Mouse (Mus musculus) hindbrain, embryonic 16.5 days (tissue): ENCODE measurements around the gene Ccna1. TPM values are rescaled to one million over a fixed set of nuclear protein-coding genes. Genes with fewer than 3 reads are reported as not detected.
A peak's percentile ranks its signal among the peaks of the same experiment; 100 is the strongest.

Experiments used
- ATAC-seq: fragments of 200-750 bp; cut with Nextera tagmentation; 2 replicates; pipeline ENCODE4 v1.8.0; 2017; ENCODE audit warnings: moderate TSS enrichment, moderate library complexity
- H3K27ac ChIP-seq: fragments of 300-500 bp; sonication (generic); 2 replicates; pipeline ENCODE4 v1.5.1; 2014; ENCODE audit warnings: low read depth, mild to moderate bottlenecking, control low read depth, low read length, moderate library complexity
- H3K27me3 ChIP-seq: fragments of 300-500 bp; sonication (generic); replicated peaks from 2 replicates; pipeline ENCODE4 v1.6.1; 2014; ENCODE audit warnings: low read length; ENCODE audit not compliant: control insufficient read depth, insufficient read depth
- H3K36me3 ChIP-seq: fragments of 300-500 bp; sonication (generic); 2 replicates; pipeline ENCODE4 v1.6.1; 2014; ENCODE audit warnings: mild to moderate bottlenecking, low read length, moderate library complexity, mixed read lengths; ENCODE audit not compliant: control insufficient read depth, insufficient read depth
- H3K4me1 ChIP-seq: fragments of 300-500 bp; sonication (generic); 2 replicates; pipeline ENCODE4 v1.6.1; 2014; ENCODE audit warnings: low read depth, low read length; ENCODE audit not compliant: control insufficient read depth, insufficient read depth
- H3K4me2 ChIP-seq: fragments of 300-500 bp; sonication (generic); 2 replicates; pipeline ENCODE4 v1.6.1; 2014; ENCODE audit warnings: mild to moderate bottlenecking, low read length, control low read depth, moderate library complexity
- H3K4me3 ChIP-seq: fragments of 300-500 bp; sonication (generic); 2 replicates; pipeline ENCODE4 v1.5.1; 2014; ENCODE audit warnings: mild to moderate bottlenecking, low read length, control low read depth, moderate library complexity
- H3K9ac ChIP-seq: fragments of 300-500 bp; sonication (generic); 2 replicates; pipeline ENCODE4 v1.6.1; 2014; ENCODE audit warnings: low read depth, mild to moderate bottlenecking, control low read depth, low read length, moderate library complexity
- H3K9me3 ChIP-seq: fragments of 300-500 bp; sonication (generic); 2 replicates; pipeline ENCODE4 v1.6.1; 2014; ENCODE audit warnings: mild to moderate bottlenecking, low read length, moderate library complexity; ENCODE audit not compliant: control insufficient read depth
- WGBS: fragments of 180-500 bp; shearing (Covaris S2); extraction: QIAGEN DNeasy Blood & Tissue Kit; methylation state at CpG from one replicate; pipeline ENCODE4 v1.1.7; 2014; 5-methylcytosine and 5-hydroxymethylcytosine counted together
- polyA plus RNA-seq: library from polyadenylated mRNA; unstranded; fragments of >200 nt; fragmentation: Nextera tagmentation; extraction: Ambion mirVana; gene quantifications from 2 replicates; pipeline ENCODE4 v1.2.1, GENCODE M21; 2015

Gene Ccna1
- polyA plus RNA-seq, 1 experiment from 2014 or later = 1.4 TPM

DNA sequence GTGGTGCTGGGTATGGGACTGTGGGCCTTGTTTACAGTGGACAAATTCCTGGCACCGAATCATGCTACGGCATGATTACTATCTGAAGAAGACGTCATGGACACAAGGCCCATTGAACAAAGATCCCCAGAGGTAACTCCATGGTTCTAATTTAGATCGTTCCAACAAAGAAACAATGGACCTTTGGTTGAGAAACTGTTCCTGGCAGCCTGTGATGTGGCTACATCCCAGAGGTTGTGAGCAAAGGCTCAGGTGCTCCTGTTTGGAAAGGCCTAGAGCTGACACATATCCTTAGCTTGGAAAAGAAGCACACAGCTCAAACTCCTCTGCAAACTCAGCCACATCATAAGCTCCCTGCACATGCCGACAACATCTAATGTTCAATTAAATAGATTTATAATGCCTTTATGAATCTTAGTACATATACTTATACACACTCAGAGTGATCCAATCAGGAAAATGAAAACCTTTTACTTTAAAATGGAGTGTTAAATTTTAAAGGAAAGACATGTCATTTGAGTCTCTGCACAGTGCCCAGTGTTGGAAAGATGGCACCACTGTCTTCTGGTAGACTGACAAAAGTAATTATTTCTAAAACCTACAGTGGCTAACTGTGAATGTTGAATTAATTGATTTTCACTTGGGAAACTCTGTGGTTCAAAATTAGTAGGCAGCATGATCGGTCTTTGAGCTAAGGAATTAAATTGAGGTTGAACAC is 19.4 kb upstream of the Ccna1 start:
- H3K4me3 ChIP-seq = no peak overlapping the region
- 57% methylated on average over 6 of the region's 6 CpGs for WGBS
- H3K9me3 ChIP-seq = no peaks in the 10 kb centered on the region
- H3K27me3 ChIP-seq = no peaks in the 10 kb centered on the region
- peak; percentile 14; the same call in 1 of the 2 replicates for ATAC-seq
- no peak overlapping the region for H3K27ac ChIP-seq
- no peaks in the 10 kb centered on the region for H3K36me3 ChIP-seq
- H3K9ac ChIP-seq = no peak overlapping the region
- no peaks in the 10 kb centered on the region; the same call in 1 of the 2 replicates for H3K4me1 ChIP-seq
- no peak overlapping the region for H3K4me2 ChIP-seq

DNA sequence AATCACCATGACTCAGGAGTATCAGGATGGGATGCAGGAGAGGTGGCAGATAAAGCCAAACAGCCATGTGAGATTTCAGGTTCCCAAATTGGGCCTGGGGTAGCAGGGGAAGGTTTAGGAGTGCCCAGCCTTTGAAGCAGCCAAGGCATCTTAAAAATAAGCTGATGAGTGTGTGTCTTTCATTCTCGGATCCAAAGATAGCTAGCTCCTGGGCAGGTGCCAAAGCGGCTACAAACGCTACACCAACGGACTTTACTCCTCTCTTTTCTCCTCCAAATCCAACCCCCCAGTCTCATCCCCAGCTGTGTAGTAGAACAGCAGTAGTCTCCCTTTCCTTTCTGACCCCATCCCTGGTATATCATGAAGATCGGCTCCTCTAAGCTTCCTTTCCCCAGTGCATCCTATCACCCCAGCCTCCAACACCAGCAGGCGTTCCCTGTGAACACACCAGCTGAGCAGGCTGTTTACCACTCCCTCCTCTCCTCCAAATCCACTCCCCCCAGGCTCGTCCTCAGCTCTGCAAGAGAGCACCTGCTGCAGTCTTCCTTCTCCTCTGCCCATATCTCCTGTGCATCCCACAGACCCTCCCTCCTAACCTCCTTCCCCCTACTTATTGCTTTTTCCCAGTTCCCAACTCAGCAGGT is 12.6 kb upstream of the Ccna1 start:
- Histone ChIP-seq H3K27ac (no peak overlapping the region), H3K4me2 (no peak overlapping the region), H3K4me3 (no peak overlapping the region), H3K27me3 (no peaks in the 10 kb centered on the region), H3K4me1 (peaks cover 3% of the 10 kb centered on the region), H3K9me3 (no peaks in the 10 kb centered on the region), H3K9ac (no peak overlapping the region), H3K36me3 (no peaks in the 10 kb centered on the region)
- 36% methylated on average over 7 of the region's 7 CpGs for WGBS
- 0 out of 2 replicates have a peak, but pooled peaks have one; percentile 25 for ATAC-seq

DNA sequence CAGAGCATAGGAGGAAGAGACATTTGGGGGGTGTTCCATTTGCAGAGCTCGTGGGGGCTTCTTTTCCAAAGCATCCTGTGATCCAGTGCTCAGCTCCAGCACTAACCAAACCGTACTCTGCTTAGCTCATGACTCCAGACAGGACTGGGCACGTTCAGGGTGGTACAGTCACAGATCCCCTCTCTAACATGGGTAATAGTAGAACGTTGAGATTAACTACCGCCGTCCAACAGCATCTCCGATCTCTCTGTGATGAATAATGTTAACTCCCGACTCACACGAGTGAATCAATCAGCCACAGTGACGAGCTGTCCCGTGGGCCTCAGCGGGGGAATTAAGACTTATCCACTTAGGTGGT is 11.3 kb upstream of the Ccna1 start:
- Histone ChIP-seq H3K9me3 (no peaks in the 10 kb centered on the region), H3K27me3 (no peaks in the 10 kb centered on the region), H3K4me2 (no peak overlapping the region), H3K4me3 (no peak overlapping the region), H3K9ac (no peak overlapping the region; the same call in 1 of the 2 replicates), H3K4me1 (peaks cover 3% of the 10 kb centered on the region), H3K27ac (no peak overlapping the region), H3K36me3 (no peaks in the 10 kb centered on the region)
- 42% methylated on average over 12 of the region's 12 CpGs for WGBS
- peak; percentile 56 for ATAC-seq

DNA sequence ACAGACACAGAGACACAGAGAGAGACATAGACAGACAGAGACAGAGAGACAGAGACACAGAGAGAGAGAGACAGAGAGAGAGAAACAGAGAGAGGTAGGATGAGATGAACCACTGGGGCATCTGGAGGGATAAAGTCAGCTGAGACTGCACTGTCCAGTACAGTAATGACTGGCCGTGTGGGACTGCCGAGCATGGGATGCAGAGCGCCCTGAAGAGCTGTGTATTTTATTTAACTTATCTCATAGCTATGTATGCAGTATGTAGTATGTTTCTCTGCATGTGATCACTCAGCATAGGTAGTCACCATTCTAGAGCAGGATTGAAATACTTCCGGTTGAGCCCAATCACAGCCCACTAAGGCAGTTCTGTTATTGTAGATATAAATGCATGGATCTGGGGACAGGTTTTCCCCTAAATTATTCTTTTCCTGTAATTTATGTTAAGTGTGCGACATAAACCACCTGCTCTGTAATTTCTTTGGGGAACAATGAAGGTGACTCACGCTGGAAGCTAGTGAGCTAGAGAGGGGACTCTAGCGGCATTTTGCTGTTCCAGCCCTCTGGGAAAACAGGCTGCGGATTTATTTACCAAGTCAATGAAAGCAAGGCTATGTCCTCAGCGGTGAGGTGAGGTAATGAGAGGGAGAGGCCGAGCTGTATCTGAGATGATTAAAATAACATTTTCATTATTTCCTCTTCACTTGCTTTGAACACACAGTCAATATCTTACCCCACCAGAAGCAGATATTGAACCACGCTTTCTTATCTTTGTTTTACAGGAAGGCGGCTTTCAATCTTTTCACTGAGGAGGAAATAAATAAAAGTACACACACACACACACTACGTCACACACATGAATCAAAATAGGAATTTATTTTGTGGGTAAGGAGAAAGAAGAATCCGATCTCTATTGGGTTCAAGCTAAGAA is 10.7 kb upstream of the Ccna1 start:
- H3K9me3 ChIP-seq = no peaks in the 10 kb centered on the region
- H3K9ac ChIP-seq = no peak overlapping the region; the same call in 1 of the 2 replicates
- 56% methylated on average over 14 of the region's 14 CpGs for WGBS
- no peak overlapping the region for H3K4me2 ChIP-seq
- H3K36me3 ChIP-seq = no peaks in the 10 kb centered on the region
- peak; percentile 53 for ATAC-seq
- H3K27me3 ChIP-seq = no peaks in the 10 kb centered on the region
- H3K4me1 ChIP-seq = peaks cover 3% of the 10 kb centered on the region
- H3K4me3 ChIP-seq = no peak overlapping the region
- H3K27ac ChIP-seq = peak overlapping the region; percentile 17; the same call in 1 of the 2 replicates

DNA sequence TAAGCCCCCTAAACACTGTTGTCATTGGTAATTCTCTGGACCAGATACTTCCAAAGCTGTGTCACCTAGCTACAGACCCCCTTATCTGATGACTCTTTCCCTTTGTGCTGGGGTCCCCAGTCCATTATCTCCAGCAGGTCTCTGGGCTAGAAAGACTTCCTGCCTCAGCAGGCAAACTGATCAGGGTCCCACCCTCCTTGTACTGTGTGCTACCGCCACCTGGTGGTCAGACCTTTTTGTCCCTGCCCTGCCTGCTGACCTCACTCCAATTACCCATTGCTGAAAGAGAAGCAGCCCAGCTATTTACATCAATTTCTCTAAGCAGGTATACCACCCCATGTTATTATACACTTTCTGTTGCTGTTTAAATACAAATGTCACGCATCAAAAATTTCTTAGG is 9.1 kb upstream of the Ccna1 start:
- H3K27ac ChIP-seq = no peak overlapping the region
- H3K4me2 ChIP-seq = no peak overlapping the region
- no peaks in the 10 kb centered on the region for H3K27me3 ChIP-seq
- ATAC-seq = no peak
- H3K4me1 ChIP-seq = peaks cover 3% of the 10 kb centered on the region
- H3K9ac ChIP-seq = no peak overlapping the region
- 11% methylated on average over 2 of the region's 2 CpGs for WGBS
- H3K9me3 ChIP-seq = no peaks in the 10 kb centered on the region
- no peak overlapping the region for H3K4me3 ChIP-seq
- H3K36me3 ChIP-seq = no peaks in the 10 kb centered on the region

DNA sequence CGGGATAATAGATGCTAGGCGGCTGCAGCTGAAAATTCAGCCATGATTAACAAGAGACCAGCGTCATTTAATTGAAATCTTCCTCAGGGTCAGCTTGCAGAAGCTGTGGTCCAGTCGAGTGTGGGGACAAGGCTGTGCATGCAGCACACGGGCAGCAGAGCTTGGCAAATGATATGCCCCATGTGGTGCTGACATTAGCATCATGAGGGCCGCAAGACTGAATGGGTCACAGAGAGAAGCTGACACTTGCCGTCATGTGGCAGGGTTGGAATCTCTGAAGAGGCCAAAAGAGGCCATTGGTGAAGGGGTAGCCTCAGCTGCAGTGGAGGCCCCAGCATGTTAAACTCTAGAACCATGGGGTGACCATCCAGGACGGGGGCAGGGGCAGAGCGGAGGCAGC is 7.4 kb upstream of the Ccna1 start:
- WGBS = 50% methylated on average over 9 of the region's 9 CpGs
- peaks cover 3% of the 10 kb centered on the region for H3K4me1 ChIP-seq
- H3K9me3 ChIP-seq = no peaks in the 10 kb centered on the region
- H3K4me3 ChIP-seq = no peak overlapping the region
- H3K27ac ChIP-seq = no peak overlapping the region
- H3K9ac ChIP-seq = no peak overlapping the region
- peaks cover 3% of the 10 kb centered on the region; the same call in 1 of the 2 replicates for H3K27me3 ChIP-seq
- H3K36me3 ChIP-seq = no peaks in the 10 kb centered on the region
- H3K4me2 ChIP-seq = no peak overlapping the region
- ATAC-seq = 0 out of 2 replicates have a peak, but pooled peaks have one; percentile 44

DNA sequence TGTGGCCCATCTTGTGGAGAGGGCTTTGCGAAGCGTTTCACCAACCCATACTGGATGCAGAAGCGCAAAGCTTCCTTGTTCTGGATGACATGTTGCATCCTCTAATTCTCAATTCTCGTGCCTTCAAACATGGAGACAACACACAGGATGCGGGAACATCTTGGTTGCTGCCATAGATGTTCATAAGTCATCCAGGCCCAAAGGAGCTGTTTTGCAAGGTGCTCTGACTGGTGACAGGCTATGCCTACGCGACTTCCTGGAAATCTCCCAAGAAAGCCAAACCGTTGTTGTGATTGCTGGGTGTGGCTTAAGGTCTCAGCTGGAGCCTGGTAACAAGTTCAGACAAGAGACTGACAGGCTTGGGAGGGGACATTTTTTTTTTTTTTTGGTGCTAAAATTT is 1.1 kb upstream of the Ccna1 start:
- Histone ChIP-seq H3K27me3 (peaks cover 10% of the 10 kb centered on the region), H3K9ac (no peak overlapping the region), H3K9me3 (no peaks in the 10 kb centered on the region), H3K36me3 (no peaks in the 10 kb centered on the region), H3K4me1 (peaks cover 10% of the 10 kb centered on the region), H3K27ac (no peak overlapping the region), H3K4me2 (no peak overlapping the region), H3K4me3 (no peak overlapping the region)
- no peak for ATAC-seq
- 66% methylated on average over 8 of the region's 8 CpGs for WGBS

DNA sequence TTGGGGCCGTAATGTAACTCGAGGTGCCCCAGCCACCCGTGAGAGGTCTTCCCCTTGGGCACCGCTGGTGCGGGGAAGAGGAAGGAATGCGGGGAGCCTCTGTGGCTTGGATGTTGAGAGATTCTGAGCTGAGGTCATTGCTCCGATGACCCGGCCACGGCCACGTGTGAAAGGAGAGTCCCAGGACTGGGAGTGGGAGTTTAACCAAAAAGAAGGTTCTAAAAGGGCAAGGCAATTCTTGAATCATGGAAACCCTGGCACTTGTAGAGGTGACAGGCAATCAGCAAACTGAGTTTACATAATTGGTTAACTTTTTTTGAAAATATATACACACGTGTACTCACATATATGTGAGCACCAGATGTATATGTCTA is 433 bp upstream of the Ccna1 start:
- WGBS = 7% methylated on average over 11 of the region's 11 CpGs
- no peak overlapping the region for H3K27ac ChIP-seq

DNA sequence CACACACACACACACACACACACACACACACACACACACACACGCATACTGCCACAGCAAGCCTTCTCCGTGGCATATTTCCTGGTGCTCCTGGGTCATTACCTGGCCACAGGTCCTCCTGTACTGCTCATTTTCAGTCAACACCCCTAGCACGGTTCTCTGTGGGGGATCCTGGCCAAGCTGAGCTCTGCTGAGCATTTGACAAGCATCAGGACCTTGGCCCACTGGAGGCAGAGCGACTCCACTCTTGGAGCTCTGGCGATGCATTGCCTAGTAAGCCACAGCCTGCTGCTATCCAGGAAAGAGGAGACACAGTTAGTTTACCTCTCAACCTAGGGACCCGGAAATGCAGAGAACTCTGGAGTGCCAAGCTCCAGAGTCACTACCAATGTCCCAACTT is 1.1 kb downstream of the Ccna1 start:
- Histone ChIP-seq H3K36me3 (no peaks in the 10 kb centered on the region), H3K27ac (no peak overlapping the region), H3K4me3 (peak overlapping the region; percentile 73; the same call in 1 of the 2 replicates), H3K9me3 (no peaks in the 10 kb centered on the region), H3K27me3 (peaks cover 10% of the 10 kb centered on the region), H3K9ac (no peak overlapping the region), H3K4me1 (peaks cover 10% of the 10 kb centered on the region), H3K4me2 (peak overlapping the region; percentile 99; the same call in 1 of the 2 replicates)
- ATAC-seq = no peak
- WGBS = 41% methylated on average over 6 of the region's 6 CpGs

More for the DNA sequence above, 433 bp upstream of the Ccna1 start:
- Histone ChIP-seq H3K9ac (peak overlapping the region; percentile 77), H3K27me3 (peaks cover 10% of the 10 kb centered on the region), H3K9me3 (no peaks in the 10 kb centered on the region), H3K4me3 (peak overlapping the region; percentile 73), H3K4me2 (peak overlapping the region; percentile 99), H3K36me3 (no peaks in the 10 kb centered on the region), H3K4me1 (peaks cover 10% of the 10 kb centered on the region)
- no peak for ATAC-seq
